Mouse (Mus musculus) adrenal gland, postnatal 36 days (tissue): ENCODE data around the gene Kcnip2. TPM values are rescaled to one million over a fixed set of nuclear protein-coding genes. Genes with fewer than 3 reads are reported as not detected.

ENCODE experiments used
- DNase-seq, 2 experiments: peaks; one replicate each; pipeline ENCODE4 v3.0.0; 2021; ENCODE audit warnings: mixed read lengths in 1 of 2
- total RNA-seq, 2 experiments: library from RNA; stranded (reverse); gene quantifications; 2 replicates each; pipeline ENCODE4 v1.2.3; 2021

Kcnip2 gene
- total RNA-seq, 2 experiments from 2014 or later = 0.23 to 0.36 TPM

DNA sequence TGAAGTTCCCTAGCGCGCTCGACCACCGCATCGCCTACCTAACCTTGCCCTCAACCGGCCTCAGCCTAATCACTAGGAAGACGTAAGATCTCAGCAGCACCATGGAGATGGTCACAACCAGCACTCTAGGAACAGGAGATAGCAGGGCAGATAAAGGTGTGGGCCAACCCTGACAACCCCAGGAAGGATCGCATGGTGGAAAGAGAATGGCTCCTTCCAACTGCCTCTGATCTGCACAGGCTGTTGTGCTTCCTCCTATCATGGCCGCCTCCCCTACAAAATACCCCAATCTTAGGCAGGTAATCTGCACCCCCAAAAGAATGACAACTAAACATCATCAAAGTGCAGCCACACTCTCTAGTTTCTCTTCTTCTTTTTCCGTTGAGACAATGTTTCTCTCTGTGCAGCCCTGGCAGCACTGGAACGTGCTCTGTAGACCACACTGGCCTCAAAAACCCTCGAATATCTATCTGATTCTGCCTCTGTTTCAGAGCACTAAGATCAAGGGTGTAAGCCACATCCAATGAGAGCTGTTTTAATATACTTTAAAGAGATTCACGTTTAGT lies 35.4 kb downstream of the Kcnip2 start:
- no peak for DNase-seq

DNA sequence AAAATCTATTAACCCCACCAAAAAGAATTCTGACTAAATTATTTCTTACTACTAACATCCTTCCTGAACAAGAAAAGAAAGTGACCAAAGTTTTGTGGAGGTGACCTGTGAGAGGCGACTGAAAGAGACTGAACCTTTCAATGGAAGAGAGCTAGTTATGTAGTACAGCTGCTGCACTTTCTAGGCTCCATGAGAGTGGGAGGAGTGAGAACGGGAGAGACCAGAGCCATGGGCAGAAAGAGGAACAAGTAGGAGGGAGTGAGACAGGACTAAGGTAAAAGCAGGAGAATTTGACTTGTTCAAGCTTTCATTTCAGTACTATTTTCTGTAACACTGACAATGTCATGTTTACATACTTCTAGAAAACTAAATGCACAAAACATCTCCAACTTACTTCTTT lies 40.4 kb downstream of the Kcnip2 start:
- no peak for DNase-seq

DNA sequence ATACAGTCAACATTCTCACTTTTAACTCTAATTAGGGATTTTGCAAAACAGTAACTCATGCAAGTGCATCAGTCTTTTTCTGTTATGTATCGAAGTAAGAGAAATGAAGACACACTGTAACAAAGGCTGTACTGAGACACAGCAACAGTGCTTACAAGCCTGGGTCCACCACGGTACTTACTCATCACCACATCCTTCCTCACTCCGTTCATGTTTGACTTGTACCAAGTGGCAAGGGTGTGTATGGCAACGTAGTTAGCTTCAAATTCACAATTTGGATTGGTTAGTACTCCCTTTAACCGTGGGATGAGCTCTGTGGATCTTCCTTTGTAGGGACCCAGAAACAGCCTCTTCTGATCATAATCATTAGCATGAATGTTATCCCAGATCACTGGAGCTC lies 44.4 kb downstream of the Kcnip2 start:
- DNase-seq = no peak

DNA sequence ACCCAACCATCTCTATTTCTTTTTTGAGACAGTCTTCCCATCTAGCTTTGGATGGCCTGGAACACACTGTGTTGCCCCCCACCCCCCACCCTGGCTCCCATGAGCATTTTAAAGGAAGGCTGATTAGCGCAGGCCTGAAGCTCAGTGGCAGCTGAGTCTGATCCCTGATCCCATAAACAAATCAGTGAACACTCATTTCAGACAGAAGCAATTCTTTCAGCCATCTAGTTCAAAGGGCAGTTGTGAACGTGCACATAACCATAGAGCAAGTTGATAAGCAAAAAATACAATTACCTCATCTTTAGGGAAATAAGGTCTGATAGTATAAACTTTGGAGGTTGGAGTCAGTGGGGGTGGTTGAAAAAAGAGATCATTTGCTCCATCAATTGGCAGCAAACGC lies 55.1 kb downstream of the Kcnip2 start:
- no peak for DNase-seq

DNA sequence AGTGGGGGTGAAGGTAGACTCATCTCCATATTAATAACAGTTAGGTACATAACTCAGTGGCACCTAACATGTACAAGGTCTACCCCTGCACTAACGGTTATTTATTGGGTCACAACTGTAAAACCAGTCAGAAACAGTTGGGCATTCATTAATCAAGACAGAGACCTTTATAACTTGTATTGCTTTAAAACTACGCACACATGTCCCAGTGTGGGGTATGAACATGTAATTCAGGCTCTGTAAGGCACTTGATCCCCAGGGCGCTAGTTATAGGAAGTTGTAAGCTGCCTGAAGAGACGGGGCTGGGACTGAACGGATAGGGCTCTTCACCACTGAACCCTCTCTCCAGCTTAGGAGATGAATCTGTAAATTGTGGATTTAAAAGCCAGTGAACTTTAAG lies 57.2 kb downstream of the Kcnip2 start:
- DNase-seq = no peak

DNA sequence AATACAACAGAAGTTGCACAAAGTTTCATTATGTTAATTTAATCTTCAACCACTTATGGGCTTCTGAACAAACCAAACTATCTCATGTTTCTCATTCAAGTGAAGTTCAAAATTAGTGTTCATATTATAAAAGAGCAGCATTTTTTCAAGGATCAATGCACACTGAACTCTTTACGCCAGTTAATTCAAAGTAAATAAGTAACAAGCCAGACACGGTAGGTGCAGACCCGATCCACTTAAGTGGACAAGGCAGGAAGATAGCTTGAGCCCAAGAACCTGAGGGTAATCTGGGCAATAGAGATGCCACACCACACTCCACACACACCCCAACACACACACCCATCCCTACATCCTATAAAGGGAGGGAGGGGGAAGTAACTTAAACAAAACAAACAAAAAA lies 62.3 kb downstream of the Kcnip2 start:
- no peak for DNase-seq

DNA sequence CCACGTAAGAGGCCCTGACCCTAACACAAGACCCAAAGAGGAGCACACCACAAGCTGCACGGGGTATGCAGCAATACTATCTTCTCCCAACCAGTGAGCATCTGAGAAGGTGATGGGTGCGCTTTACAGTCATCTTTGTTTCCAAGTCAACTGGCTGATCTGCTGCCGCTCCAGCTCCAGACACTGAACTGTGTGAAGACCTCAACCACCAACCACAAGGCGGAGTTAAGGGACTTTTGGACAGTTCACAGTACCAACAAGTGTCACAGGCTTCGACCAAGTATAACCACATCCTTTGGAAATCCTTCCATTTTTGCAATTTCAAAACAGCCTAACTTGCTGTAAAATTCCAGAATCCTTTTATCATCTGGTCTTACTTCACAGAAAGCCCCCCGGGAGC lies 64.0 kb downstream of the Kcnip2 start:
- no peak for DNase-seq

DNA sequence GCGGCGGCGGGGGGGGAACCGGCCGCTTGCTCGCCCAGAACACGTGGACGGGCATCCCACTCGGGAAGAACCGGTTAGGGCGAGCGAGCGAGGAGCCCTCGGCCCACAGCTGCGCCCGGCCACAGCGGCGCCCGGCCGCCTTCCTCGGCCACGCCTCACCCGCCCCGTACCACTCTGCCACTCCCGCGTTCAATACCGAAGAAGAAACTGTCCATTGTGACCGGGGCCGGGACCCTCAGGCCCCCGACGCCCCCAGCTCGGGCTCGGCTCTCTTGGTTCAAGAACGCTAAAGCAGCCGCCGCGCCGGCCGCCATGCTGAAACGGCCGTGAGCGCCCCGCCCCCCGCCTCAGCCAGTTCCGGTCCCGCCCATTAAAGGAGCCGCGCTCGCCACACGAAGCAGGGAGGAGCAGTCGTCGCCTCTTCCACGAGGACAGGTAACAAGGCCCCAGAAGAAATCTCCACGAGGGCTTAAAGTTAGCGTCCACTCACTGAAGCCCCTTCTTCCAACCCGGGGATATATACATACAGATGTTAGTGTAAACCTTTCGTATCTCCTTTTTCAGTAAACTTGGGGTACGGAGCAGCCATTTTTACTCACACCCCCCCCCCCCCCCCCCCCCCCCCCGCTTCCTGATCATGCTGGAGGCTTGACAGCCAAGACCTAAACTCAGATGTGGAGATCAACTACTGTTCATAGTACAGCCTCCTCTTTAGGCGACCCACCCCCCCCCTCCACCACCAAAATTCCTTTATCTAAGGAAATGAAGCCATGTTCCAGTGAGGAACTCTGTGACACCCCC lies 66.4 kb downstream of the Kcnip2 start, which contains the start of gene Npm3:
Npm3 (minus strand) TSS at position 349 of the 801 bp plus-strand sequence.
- DNase-seq = peak; percentile 89 to 94

DNA sequence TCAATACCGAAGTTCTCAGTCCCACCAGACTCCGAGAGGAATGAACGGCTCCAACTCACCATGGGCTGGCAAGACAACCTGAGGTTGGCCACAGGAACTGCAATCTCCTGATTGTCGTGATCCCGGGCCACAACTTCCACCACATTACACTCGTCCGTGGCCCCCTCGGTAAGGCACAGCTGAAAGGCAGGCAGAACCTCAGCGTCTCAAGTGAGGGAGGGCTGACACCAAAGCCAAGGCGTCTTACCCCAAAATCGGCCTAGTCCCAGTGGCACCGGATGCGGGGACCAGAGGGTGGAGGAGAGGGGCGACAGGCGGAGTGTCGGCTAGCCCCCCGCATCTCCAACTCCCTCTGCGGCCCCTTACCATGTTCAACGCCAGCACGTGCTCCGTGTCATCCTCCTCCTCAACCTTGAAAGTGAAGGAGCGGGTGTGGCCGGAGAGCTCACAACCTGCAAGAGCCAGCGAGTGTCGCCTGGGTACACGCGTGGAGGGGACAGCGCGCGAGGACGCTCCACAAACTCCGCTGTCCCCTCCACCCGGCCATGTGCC lies 67.1 kb downstream of the Kcnip2 start:
- peak; percentile 29 for DNase-seq

DNA sequence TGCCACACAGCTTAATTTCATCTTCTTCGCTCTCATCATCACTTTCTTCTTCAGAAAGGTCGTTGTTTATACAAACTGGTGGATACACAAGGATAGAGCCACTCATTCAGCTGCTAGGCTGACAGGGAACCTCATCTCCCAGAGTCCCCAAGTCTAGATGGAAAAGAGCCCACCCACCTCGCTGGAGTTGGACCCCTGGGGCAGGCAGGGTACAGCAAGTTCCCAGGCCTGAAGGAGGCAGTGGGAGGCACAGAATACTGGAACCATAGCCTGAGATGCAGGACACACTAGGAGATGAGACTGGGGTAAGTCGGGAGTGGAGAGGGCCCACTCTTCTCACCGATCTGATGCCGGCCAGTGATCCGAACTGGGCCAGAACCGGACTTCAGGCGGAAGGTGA lies 67.7 kb downstream of the Kcnip2 start:
- DNase-seq = peak in 1 of 2 experiments; percentile 7

DNA sequence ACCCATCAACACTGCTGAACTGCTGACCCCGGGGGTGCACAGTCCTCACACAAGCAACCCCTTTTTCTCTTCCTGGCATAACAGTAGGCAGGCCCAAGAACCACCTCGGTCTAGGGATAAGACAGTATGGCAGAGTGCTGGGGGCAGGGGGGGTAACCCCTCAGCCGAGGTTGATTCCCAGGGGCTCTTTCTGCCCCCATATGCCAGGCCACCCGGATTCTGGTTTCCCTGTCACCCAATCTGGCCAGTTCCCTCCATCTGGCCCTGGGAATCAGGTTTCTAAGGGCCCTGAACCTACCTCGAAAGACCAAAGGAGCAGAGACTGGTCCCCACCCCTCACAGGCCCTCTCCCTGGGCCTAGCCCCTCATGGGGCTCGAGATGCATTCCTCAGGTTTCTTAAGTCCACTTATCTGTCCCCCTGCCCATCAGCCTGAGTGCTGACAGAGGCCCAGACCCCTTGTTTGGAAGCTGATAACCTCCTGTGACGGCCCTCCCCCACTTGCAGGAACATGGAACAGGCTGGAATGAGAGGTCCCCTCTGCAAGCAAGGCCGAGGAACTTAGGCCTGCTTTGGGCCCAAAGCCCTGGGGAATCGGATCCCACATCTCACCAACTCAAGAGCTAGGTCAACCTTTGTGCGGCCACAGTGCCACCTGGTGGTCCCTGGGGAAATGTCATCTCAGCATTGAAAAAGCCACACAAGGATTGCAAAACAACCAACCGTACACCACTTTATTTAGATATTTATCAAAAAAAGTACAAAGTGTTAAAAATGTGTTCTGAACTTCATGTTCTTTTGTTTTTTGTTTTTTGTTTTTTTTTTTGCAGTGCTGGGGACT lies 68.6 kb downstream of the Kcnip2 start:
- peak; percentile 86 to 89 for DNase-seq

DNA sequence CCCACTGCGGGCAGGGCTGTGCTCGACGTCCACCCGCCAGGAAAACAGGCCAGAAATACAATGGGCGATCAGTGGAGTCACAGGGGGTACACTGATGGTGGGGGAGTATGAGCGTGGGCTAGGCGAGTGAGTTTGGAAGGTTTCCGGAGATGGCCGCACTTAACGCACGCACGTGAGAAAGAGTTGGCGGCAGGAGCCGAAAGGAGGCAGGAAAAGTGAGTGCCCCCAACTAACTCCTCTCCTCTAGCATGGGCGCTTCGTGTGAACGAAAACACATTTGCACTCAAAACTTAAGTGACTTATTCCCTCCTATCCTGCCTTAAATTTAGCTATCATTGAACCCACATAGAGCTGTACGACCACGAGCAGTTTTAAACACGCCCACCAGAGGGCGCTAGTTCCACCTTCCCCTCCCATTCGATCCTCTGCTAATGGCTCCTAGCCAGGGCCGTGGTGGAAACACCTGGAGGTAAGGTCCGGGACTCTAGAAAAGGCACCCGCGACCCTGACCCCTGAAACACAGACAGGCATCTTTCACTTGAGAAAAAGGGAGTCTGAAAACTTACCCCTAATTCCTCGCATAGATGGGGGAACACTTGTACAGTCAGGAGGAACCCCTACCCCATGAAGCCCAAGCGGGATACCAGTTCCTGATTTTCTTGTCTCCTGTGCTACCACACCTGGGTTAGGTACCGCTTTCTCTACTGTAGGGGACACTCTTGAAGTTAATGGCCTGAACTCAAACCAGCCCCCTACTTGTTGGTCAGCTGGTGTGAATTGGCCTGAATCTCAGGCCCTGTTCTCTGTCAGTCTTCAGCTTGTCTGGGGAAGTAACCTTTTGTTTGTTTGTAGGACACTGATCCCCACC lies 69.5 kb downstream of the Kcnip2 start:
- peak; percentile 79 to 84 for DNase-seq

DNA sequence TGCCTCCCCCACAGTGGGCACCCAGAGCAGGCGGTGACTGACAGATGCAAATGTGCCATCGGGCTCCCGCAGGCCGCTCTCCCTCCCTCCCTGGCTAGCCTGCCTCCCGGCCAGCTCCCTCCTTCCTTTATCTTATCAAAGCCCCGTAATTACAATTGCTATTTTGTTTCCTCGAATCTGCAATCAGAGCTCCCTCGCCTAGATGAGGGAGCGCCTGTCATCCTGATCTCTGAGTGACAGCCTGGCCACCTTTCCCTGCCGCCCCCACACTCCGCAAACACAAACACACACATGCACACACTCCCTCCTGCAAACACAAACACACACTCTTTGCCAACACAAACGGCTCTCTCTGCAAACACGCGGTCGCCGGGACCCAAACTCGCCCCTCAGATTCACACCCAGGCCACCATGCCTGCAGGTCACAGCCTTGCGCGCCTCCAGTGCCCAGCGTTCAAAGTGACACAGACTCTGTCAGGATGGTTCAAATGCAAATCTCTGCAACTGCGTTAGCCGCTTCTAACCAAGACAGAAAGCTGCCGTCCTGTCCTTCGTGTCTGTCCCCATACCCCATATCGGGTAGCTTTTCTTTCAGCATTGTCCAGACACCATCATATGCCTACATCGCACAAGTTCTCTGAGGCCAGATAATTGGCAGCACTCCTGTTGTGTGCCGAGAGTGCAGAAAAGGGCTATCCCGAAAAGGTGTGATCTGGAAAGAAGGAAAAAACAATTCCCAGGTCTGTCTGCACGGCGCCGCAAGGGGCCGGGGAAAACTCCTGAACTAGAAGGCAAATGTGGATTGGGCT lies 70.3 kb downstream of the Kcnip2 start:
- no peak for DNase-seq

DNA sequence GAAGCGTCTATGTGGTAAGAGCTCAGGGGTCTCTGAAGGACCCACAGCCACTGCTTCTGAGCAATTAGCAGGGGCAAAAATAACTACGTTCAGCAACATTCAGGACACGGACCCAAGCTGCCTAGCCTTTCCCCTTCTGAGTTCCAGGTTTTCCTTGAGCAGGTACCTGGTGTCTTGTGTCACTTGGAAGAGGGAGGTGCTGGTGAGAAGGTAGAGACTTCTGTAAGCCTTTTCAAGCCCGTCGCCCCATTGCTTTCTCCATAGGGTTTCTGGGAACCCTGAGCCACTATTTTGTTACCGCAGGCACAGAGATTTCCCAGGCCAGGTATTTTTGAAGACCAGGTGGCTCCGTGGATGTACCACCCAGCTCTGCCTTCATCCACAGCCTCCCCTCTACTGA lies 72.2 kb downstream of the Kcnip2 start:
- no peak for DNase-seq

DNA sequence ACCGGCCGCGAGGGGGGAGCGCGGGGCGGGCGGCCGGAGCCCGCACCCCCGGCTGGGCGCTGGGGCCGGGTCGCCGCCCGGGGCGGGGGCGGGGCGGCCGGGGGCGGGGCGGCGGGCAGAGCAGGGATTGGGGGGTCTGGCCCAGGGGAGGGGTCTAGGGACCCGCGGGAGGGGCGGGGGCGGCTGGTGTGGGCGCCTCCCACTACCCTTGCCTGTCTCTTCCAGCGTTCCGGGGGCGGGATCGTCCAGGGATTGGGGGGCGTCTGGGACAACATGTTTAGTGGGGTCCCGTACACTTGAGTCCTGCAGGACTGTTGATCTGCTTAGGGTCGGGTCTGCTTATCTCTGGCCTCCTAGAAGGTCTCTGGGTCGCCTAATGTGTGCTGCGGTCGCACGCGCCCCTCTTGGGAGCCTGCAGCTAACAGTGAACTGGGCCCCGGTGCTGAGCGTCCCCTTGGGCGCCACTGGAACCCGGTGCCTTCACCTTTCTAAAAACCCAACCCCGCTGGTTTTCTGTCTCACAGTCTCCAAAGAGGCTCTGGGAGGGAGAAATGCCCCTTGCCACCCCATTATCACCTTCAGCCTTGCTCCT lies 72.8 kb downstream of the Kcnip2 start:
- no peak for DNase-seq

DNA sequence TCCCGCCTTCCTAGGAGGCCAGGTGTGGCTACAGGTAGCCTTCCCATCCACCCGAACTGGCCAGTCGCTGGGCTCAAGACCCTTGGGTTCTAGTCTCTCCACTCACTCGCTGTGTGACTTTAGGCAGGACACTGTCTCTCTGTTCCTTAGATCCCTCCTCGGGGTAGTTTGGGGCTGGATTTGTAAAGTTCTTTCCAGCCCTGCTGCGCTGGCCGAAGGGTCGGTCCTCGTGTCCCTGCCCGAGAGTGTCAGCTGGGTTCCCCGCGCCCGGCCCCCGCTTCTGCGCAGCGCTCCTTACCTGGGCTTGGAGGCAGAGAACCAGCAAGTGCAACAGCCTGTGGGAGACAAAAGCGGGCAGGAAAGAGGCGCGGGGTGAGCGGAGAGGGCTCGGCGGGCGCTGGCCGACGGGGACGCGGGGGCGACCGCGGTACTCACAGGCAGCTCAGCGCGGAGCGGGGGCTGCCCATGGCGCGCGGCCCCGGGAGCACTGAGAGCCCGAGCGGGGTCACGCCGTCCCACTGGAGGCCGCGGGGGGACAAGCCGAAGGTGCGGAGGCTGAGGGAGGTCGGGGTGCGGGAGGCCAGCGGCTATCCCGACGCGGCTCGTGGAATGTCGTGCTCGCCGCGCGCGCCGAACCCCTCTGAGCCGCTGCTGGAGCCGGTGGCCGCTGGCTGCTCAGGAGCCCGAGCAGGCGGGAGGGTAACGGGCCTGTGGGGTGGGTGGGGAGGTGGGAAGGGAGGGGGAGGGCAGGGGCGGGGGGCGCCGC lies 73.5 kb downstream of the Kcnip2 start, which contains the start of gene Fgf8:
Fgf8 (minus strand) TSS at position 698 of the 766 bp plus-strand sequence.
- DNase-seq = peak in 1 of 2 experiments; percentile 6
